Mouse (Mus musculus) small intestine, adult 2 months (tissue): ENCODE measurements around the gene Csf2.

Experiments used
- CTCF ChIP-seq: fragments of 200-500 bp; IDR thresholded peaks from 2 replicates; pipeline ENCODE4 v1.5.1; 2012; ENCODE audit warnings: low read depth, mild to moderate bottlenecking, control low read depth, inconsistent platforms, low read length, moderate library complexity, mixed read lengths; ENCODE audit not compliant: insufficient replicate concordance, insufficient read length; ENCODE audit errors: extremely low read depth
- POLR2A ChIP-seq: fragments of 200-500 bp; IDR thresholded peaks from 2 replicates; pipeline ENCODE4 v1.6.1; 2012; ENCODE audit warnings: low read depth, mild to moderate bottlenecking, control low read depth, inconsistent platforms, low read length, moderate library complexity

- TF ChIP-seq CTCF (no peak), POLR2A (no peak)
Observed at GRCm38 (mm10) chr11:54201881-54202685, 47.4 kb downstream of the Csf2 start.
